Mouse (Mus musculus) embryonic facial prominence, embryonic 12.5 days (tissue): Measurements from ENCODE around the gene Ptafr. TPM values are rescaled to one million over a fixed set of nuclear protein-coding genes. Genes with fewer than 3 reads are reported as not detected.

Source experiments
- ATAC-seq: fragments of 200-750 bp; cut with Nextera tagmentation; 2 replicates; pipeline ENCODE4 v1.8.0; 2017; ENCODE audit not compliant: insufficient number of reproducible peaks, insufficient read depth, low FRiP score, low TSS enrichment
- H3K27ac ChIP-seq: fragments of 300-500 bp; sonication (generic); 2 replicates; pipeline ENCODE4 v1.5.1; 2016; ENCODE audit warnings: mild to moderate bottlenecking
- H3K27me3 ChIP-seq: fragments of 300-500 bp; sonication (generic); 2 replicates; pipeline ENCODE4 v1.6.1; 2016; ENCODE audit warnings: mild to moderate bottlenecking, moderate library complexity
- H3K36me3 ChIP-seq: fragments of 300-500 bp; sonication (generic); 2 replicates; pipeline ENCODE4 v1.6.1; 2016; ENCODE audit warnings: mild to moderate bottlenecking
- H3K4me1 ChIP-seq: fragments of 300-500 bp; sonication (generic); 2 replicates; pipeline ENCODE4 v1.6.1; 2016
- H3K4me2 ChIP-seq: fragments of 300-500 bp; sonication (generic); replicated peaks from 2 replicates; pipeline ENCODE4 v1.6.1; 2016; ENCODE audit warnings: mild to moderate bottlenecking, moderate library complexity
- H3K4me3 ChIP-seq: fragments of 300-500 bp; sonication (generic); 2 replicates; pipeline ENCODE4 v1.5.1; 2016; ENCODE audit warnings: mild to moderate bottlenecking
- H3K9ac ChIP-seq: fragments of 300-500 bp; sonication (generic); 2 replicates; pipeline ENCODE4 v1.6.1; 2016; ENCODE audit warnings: mild to moderate bottlenecking, moderate library complexity
- H3K9me3 ChIP-seq: fragments of 300-500 bp; sonication (generic); 2 replicates; pipeline ENCODE4 v1.6.1; 2016; ENCODE audit warnings: mild to moderate bottlenecking, moderate library complexity
- WGBS: fragments of 180-500 bp; shearing (Covaris S2); methylation state at CpG from one replicate; pipeline ENCODE4 v1.1.7; 2016; 5-methylcytosine and 5-hydroxymethylcytosine counted together
- polyA plus RNA-seq: library from polyadenylated mRNA; unstranded; fragments of >200 nt; fragmentation: Nextera tagmentation; extraction: Ambion mirVana; gene quantifications from 2 replicates; pipeline ENCODE4 v1.2.1, GENCODE M21; 2016

Gene Ptafr
- polyA plus RNA-seq, 1 experiment from 2014 or later: 0.64 TPM

- no peaks in the 10 kb centered on the region for H3K27me3 ChIP-seq
- H3K9ac ChIP-seq: no peak overlapping the region
- H3K36me3 ChIP-seq: no peaks in the 10 kb centered on the region
- H3K4me1 ChIP-seq: 0 out of 2 replicates have a peak, but pooled peaks cover 7% of the 10 kb centered on the region
- no peak overlapping the region for H3K4me3 ChIP-seq
- no peak for ATAC-seq
- H3K27ac ChIP-seq: no peak overlapping the region
- no peak overlapping the region for H3K4me2 ChIP-seq
- H3K9me3 ChIP-seq: no peaks in the 10 kb centered on the region
- WGBS: 74% methylated on average over 12 of the region's 12 CpGs
Observed at GRCm38 (mm10) chr4:132565089-132565747, 1.4 kb downstream of the Ptafr start.

GRCm38 (mm10) chr4:132567361-132567779 is 3.5 kb downstream of the Ptafr start:
- ATAC-seq: no peak
- H3K36me3 ChIP-seq: no peaks in the 10 kb centered on the region
- no peaks in the 10 kb centered on the region for H3K27me3 ChIP-seq
- H3K9me3 ChIP-seq: no peaks in the 10 kb centered on the region
- no peak overlapping the region for H3K4me2 ChIP-seq
- no peak overlapping the region for H3K9ac ChIP-seq
- 0 out of 2 replicates have a peak, but pooled peaks cover 7% of the 10 kb centered on the region for H3K4me1 ChIP-seq
- WGBS: 73% methylated on average over 9 of the region's 9 CpGs
- no peak overlapping the region for H3K27ac ChIP-seq
- H3K4me3 ChIP-seq: no peak overlapping the region

- no peak for ATAC-seq
Observed at GRCm38 (mm10) chr4:132569115-132569514, 5.2 kb downstream of the Ptafr start.

GRCm38 (mm10) chr4:132571190-132571589 is 7.3 kb downstream of the Ptafr start:
- H3K27ac ChIP-seq: no peak overlapping the region
- H3K4me2 ChIP-seq: no peak overlapping the region
- H3K27me3 ChIP-seq: no peaks in the 10 kb centered on the region
- H3K9ac ChIP-seq: no peak overlapping the region
- 81% methylated on average over 9 of the region's 9 CpGs for WGBS
- H3K9me3 ChIP-seq: no peaks in the 10 kb centered on the region
- no peak for ATAC-seq
- no peaks in the 10 kb centered on the region for H3K36me3 ChIP-seq
- no peak overlapping the region for H3K4me3 ChIP-seq
- H3K4me1 ChIP-seq: no peaks in the 10 kb centered on the region

More at GRCm38 (mm10) chr4:132569115-132569514, 5.2 kb downstream of the Ptafr start:
- Histone ChIP-seq H3K4me1 (no peaks in the 10 kb centered on the region), H3K36me3 (no peaks in the 10 kb centered on the region), H3K27ac (no peak overlapping the region), H3K9me3 (no peaks in the 10 kb centered on the region), H3K4me2 (no peak overlapping the region), H3K9ac (no peak overlapping the region), H3K4me3 (no peak overlapping the region), H3K27me3 (no peaks in the 10 kb centered on the region)
- 90% methylated on average over 5 of the region's 5 CpGs for WGBS

- Histone ChIP-seq H3K4me1 (no peaks in the 10 kb centered on the region), H3K4me2 (no peak overlapping the region), H3K27me3 (no peaks in the 10 kb centered on the region), H3K27ac (no peak overlapping the region), H3K9ac (no peak overlapping the region), H3K9me3 (no peaks in the 10 kb centered on the region), H3K36me3 (no peaks in the 10 kb centered on the region), H3K4me3 (no peak overlapping the region)
- no peak for ATAC-seq
- 51% methylated on average over 11 of the region's 11 CpGs for WGBS
Observed at GRCm38 (mm10) chr4:132573327-132573726, 9.5 kb downstream of the Ptafr start.

GRCm38 (mm10) chr4:132574809-132575347 is 11.0 kb downstream of the Ptafr start:
- H3K27me3 ChIP-seq: no peaks in the 10 kb centered on the region
- H3K36me3 ChIP-seq: no peaks in the 10 kb centered on the region
- H3K4me2 ChIP-seq: no peak overlapping the region
- no peak overlapping the region for H3K4me3 ChIP-seq
- H3K9me3 ChIP-seq: no peaks in the 10 kb centered on the region
- H3K9ac ChIP-seq: no peak overlapping the region
- no peak overlapping the region for H3K27ac ChIP-seq
- no peaks in the 10 kb centered on the region for H3K4me1 ChIP-seq
- WGBS: 86% methylated on average over 1 of the region's 1 CpGs
- ATAC-seq: no peak

GRCm38 (mm10) chr4:132583781-132584180 is 19.9 kb downstream of the Ptafr start:
- Histone ChIP-seq H3K9ac (no peak overlapping the region), H3K4me2 (no peak overlapping the region), H3K27me3 (no peaks in the 10 kb centered on the region), H3K36me3 (no peaks in the 10 kb centered on the region), H3K4me3 (no peak overlapping the region), H3K27ac (no peak overlapping the region), H3K4me1 (no peaks in the 10 kb centered on the region), H3K9me3 (no peaks in the 10 kb centered on the region)
- no peak for ATAC-seq
- 69% methylated on average over 3 of the region's 3 CpGs for whole genome bisulfite sequencing

GRCm38 (mm10) chr4:132584975-132585374 is 21.1 kb downstream of the Ptafr start:
- Histone ChIP-seq H3K9ac (no peak overlapping the region), H3K4me2 (no peak overlapping the region), H3K9me3 (no peaks in the 10 kb centered on the region), H3K4me1 (no peaks in the 10 kb centered on the region), H3K27me3 (no peaks in the 10 kb centered on the region), H3K4me3 (no peak overlapping the region), H3K36me3 (no peaks in the 10 kb centered on the region), H3K27ac (no peak overlapping the region)
- 85% methylated on average over 2 of the region's 2 CpGs for WGBS
- ATAC-seq: no peak

- H3K9me3 ChIP-seq: no peaks in the 10 kb centered on the region
- H3K27ac ChIP-seq: no peak overlapping the region
- H3K36me3 ChIP-seq: no peaks in the 10 kb centered on the region
- no peaks in the 10 kb centered on the region for H3K27me3 ChIP-seq
- H3K4me3 ChIP-seq: no peak overlapping the region
- ATAC-seq: no peak
- WGBS: 92% methylated on average over 4 of the region's 4 CpGs
- H3K4me2 ChIP-seq: no peak overlapping the region
- no peaks in the 10 kb centered on the region for H3K4me1 ChIP-seq
- H3K9ac ChIP-seq: no peak overlapping the region
Observed at GRCm38 (mm10) chr4:132586282-132586681, 22.4 kb downstream of the Ptafr start.

GRCm38 (mm10) chr4:132588512-132588911 is 24.6 kb downstream of the Ptafr start:
- Histone ChIP-seq H3K4me1 (no peaks in the 10 kb centered on the region), H3K9ac (no peak overlapping the region), H3K4me3 (no peak overlapping the region), H3K4me2 (no peak overlapping the region), H3K9me3 (no peaks in the 10 kb centered on the region), H3K36me3 (no peaks in the 10 kb centered on the region), H3K27ac (no peak overlapping the region), H3K27me3 (no peaks in the 10 kb centered on the region)
- 79% methylated on average over 3 of the region's 3 CpGs for WGBS
- ATAC-seq: no peak

- no peak overlapping the region for H3K4me2 ChIP-seq
Observed at GRCm38 (mm10) chr4:132590642-132591041, 26.8 kb downstream of the Ptafr start.

GRCm38 (mm10) chr4:132592958-132593357 is 29.1 kb downstream of the Ptafr start:
- no peak overlapping the region for H3K9ac ChIP-seq
- WGBS: 91% methylated on average over 9 of the region's 9 CpGs
- no peak overlapping the region for H3K4me2 ChIP-seq
- H3K9me3 ChIP-seq: no peaks in the 10 kb centered on the region
- H3K36me3 ChIP-seq: no peaks in the 10 kb centered on the region
- no peak overlapping the region for H3K27ac ChIP-seq
- ATAC-seq: no peak
- no peaks in the 10 kb centered on the region for H3K4me1 ChIP-seq
- H3K27me3 ChIP-seq: no peaks in the 10 kb centered on the region
- no peak overlapping the region for H3K4me3 ChIP-seq

More at GRCm38 (mm10) chr4:132590642-132591041, 26.8 kb downstream of the Ptafr start:
- Histone ChIP-seq H3K36me3 (no peaks in the 10 kb centered on the region), H3K4me1 (no peaks in the 10 kb centered on the region), H3K27ac (no peak overlapping the region), H3K4me3 (no peak overlapping the region), H3K9me3 (no peaks in the 10 kb centered on the region), H3K27me3 (no peaks in the 10 kb centered on the region), H3K9ac (no peak overlapping the region)
- 82% methylated on average over 10 of the region's 10 CpGs for WGBS
- ATAC-seq: no peak
